Mouse (Mus musculus): ENCODE measurements at regions not wholly inside any gene's neighbourhood (a gene's known extent, or its start where the extent isn't known, plus 50 kb on each side); places are given as distances from the start of the nearest gene placed in this dataset.

DNA sequence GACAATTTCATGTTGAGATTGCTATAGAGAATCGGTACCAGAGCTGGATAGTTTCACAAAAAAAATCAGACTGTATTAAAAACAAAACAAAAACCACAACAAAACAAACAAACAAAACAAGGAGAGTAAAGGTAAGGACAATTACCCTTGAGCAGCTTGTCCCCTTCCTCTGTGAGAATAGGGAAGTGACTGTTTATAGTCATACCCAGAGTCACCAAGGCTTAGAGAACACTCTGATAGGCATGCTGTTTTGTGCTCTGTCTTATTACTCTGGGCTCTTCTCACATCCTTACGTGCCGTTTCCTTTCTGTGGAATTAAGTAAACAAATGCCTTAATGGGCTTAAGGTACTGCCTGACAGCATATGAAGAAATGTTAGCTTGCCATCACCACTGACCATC, 186.7 kb upstream of the Btg1 start:
- TF ChIP-seq CTCF (IDR thresholded peaks at IDR 0.05; ENCODE audit: low read depth, low read length) = no peak
- TF ChIP-seq GATA1 (IDR thresholded peaks at IDR 0.05; ENCODE audit: borderline replicate concordance, low read length) = no peak
- no peak for TF ChIP-seq POLR2AphosphoS5 (IDR thresholded peaks at IDR 0.05; ENCODE audit: insufficient replicate concordance, low read depth, low read length)
- no peak for TF ChIP-seq TAL1 (conservative IDR thresholded peaks at IDR 0.05; ENCODE audit: low read depth, low read length)
- TF ChIP-seq GATA2 (IDR thresholded peaks at IDR 0.05; ENCODE audit: borderline replicate concordance, low read depth, low read length) = no peak
